Mouse (Mus musculus) forebrain, embryonic 10.5 days (tissue): ENCODE data around the gene Cnfn. TPM values are rescaled to one million over a fixed set of nuclear protein-coding genes. Genes with fewer than 3 reads are reported as not detected.

Experiments
- DNase-seq: peaks from one replicate; pipeline ENCODE4 v3.0.0-alpha.2; 2017; ENCODE audit warnings: low spot score; ENCODE audit errors: extremely low spot score
- H3K27ac ChIP-seq: fragments of 300-500 bp; sonication (generic); 2 replicates; pipeline ENCODE4 v1.5.1; 2016; ENCODE audit warnings: mild to moderate bottlenecking
- H3K27me3 ChIP-seq: fragments of 300-500 bp; sonication (generic); 2 replicates; pipeline ENCODE4 v1.6.1; 2016; ENCODE audit warnings: mild to moderate bottlenecking; ENCODE audit not compliant: poor library complexity, severe bottlenecking
- H3K36me3 ChIP-seq: fragments of 300-500 bp; sonication (generic); replicated peaks from 2 replicates; pipeline ENCODE4 v1.6.1; 2016; ENCODE audit warnings: mild to moderate bottlenecking, moderate library complexity
- H3K4me1 ChIP-seq: fragments of 300-500 bp; sonication (generic); 2 replicates; pipeline ENCODE4 v1.6.1; 2016
- H3K4me3 ChIP-seq: fragments of 300-500 bp; sonication (generic); 2 replicates; pipeline ENCODE4 v1.5.1; 2016; ENCODE audit warnings: mild to moderate bottlenecking, moderate library complexity
- H3K9me3 ChIP-seq: fragments of 300-500 bp; sonication (generic); 2 replicates; pipeline ENCODE4 v1.6.1; 2016; ENCODE audit warnings: mild to moderate bottlenecking, moderate library complexity
- WGBS: fragments of 180-500 bp; shearing (Covaris S2); methylation state at CpG from one replicate; pipeline ENCODE4 v1.1.7; 2016; 5-methylcytosine and 5-hydroxymethylcytosine counted together
- polyA plus RNA-seq: library from polyadenylated mRNA; unstranded; fragments of >200 nt; fragmentation: Nextera tagmentation; extraction: Ambion mirVana; gene quantifications from 2 replicates; pipeline ENCODE4 v1.2.1, GENCODE M21; 2016

The Cnfn gene
- polyA plus RNA-seq, 1 experiment from 2014 or later = not detected

GRCm38 (mm10) chr7:25385850-25386555 is 16.5 kb upstream of the Cnfn start:
- Histone ChIP-seq H3K4me1 (peaks cover 12% of the 10 kb centered on the region), H3K4me3 (no peak overlapping the region), H3K27me3 (peaks cover 10% of the 10 kb centered on the region), H3K9me3 (no peaks in the 10 kb centered on the region), H3K27ac (no peak overlapping the region), H3K36me3 (peaks cover 59% of the 10 kb centered on the region)
- no peak for DNase-seq
- 91% methylated on average over 12 of the region's 12 CpGs for WGBS

GRCm38 (mm10) chr7:25385259-25385658 is 15.7 kb upstream of the Cnfn start:
- Histone ChIP-seq H3K27ac (no peak overlapping the region), H3K36me3 (peaks cover 59% of the 10 kb centered on the region), H3K9me3 (no peaks in the 10 kb centered on the region), H3K4me3 (no peak overlapping the region), H3K27me3 (peaks cover 17% of the 10 kb centered on the region), H3K4me1 (peaks cover 12% of the 10 kb centered on the region)
- no peak for DNase-seq
- WGBS = 94% methylated on average over 12 of the region's 12 CpGs

- no peak overlapping the region for H3K4me3 ChIP-seq
- no peak overlapping the region for H3K27ac ChIP-seq
- 89% methylated on average over 9 of the region's 9 CpGs for WGBS
- H3K9me3 ChIP-seq = no peaks in the 10 kb centered on the region
- DNase-seq = no peak
- peaks cover 59% of the 10 kb centered on the region for H3K36me3 ChIP-seq
- peaks cover 22% of the 10 kb centered on the region for H3K27me3 ChIP-seq
- H3K4me1 ChIP-seq = peaks cover 12% of the 10 kb centered on the region
Observed at GRCm38 (mm10) chr7:25384818-25385217, 15.3 kb upstream of the Cnfn start.

GRCm38 (mm10) chr7:25384318-25384717 is 14.8 kb upstream of the Cnfn start:
- 91% methylated on average over 13 of the region's 13 CpGs for WGBS
- H3K4me1 ChIP-seq = peaks cover 16% of the 10 kb centered on the region
- no peaks in the 10 kb centered on the region for H3K9me3 ChIP-seq
- H3K4me3 ChIP-seq = no peak overlapping the region
- DNase-seq = no peak
- no peak overlapping the region for H3K27ac ChIP-seq
- H3K36me3 ChIP-seq = peaks cover 59% of the 10 kb centered on the region
- peaks cover 24% of the 10 kb centered on the region for H3K27me3 ChIP-seq

- no peak overlapping the region for H3K27ac ChIP-seq
- no peak for DNase-seq
- peaks cover 28% of the 10 kb centered on the region for H3K27me3 ChIP-seq
- H3K4me1 ChIP-seq = peaks cover 20% of the 10 kb centered on the region
- H3K4me3 ChIP-seq = no peak overlapping the region
- 84% methylated on average over 4 of the region's 4 CpGs for WGBS
- peaks cover 59% of the 10 kb centered on the region for H3K36me3 ChIP-seq
- no peaks in the 10 kb centered on the region for H3K9me3 ChIP-seq
Observed at GRCm38 (mm10) chr7:25383891-25384290, 14.4 kb upstream of the Cnfn start.

GRCm38 (mm10) chr7:25383385-25383784 is 13.9 kb upstream of the Cnfn start:
- no peak for DNase-seq
- H3K4me1 ChIP-seq = peaks cover 23% of the 10 kb centered on the region
- WGBS = 93% methylated on average over 7 of the region's 7 CpGs
- H3K27me3 ChIP-seq = peaks cover 33% of the 10 kb centered on the region
- peaks cover 57% of the 10 kb centered on the region for H3K36me3 ChIP-seq
- no peak overlapping the region for H3K27ac ChIP-seq
- no peak overlapping the region for H3K4me3 ChIP-seq
- no peaks in the 10 kb centered on the region for H3K9me3 ChIP-seq

- peaks cover 24% of the 10 kb centered on the region for H3K4me1 ChIP-seq
- H3K4me3 ChIP-seq = no peak overlapping the region
- no peaks in the 10 kb centered on the region for H3K9me3 ChIP-seq
- no peak for DNase-seq
- H3K36me3 ChIP-seq = peaks cover 49% of the 10 kb centered on the region
- no peak overlapping the region for H3K27ac ChIP-seq
- peaks cover 42% of the 10 kb centered on the region for H3K27me3 ChIP-seq
Observed at GRCm38 (mm10) chr7:25382541-25382940, 13.0 kb upstream of the Cnfn start.

- Histone ChIP-seq H3K27ac (no peak overlapping the region), H3K4me3 (no peak overlapping the region), H3K27me3 (peaks cover 52% of the 10 kb centered on the region), H3K9me3 (no peaks in the 10 kb centered on the region), H3K36me3 (peaks cover 40% of the 10 kb centered on the region), H3K4me1 (peaks cover 37% of the 10 kb centered on the region)
- DNase-seq = no peak
- WGBS = 32% methylated on average over 3 of the region's 3 CpGs
Observed at GRCm38 (mm10) chr7:25381284-25381680, 11.8 kb upstream of the Cnfn start.

- WGBS = 55% methylated on average over 18 of the region's 18 CpGs
- Histone ChIP-seq H3K9me3 (no peaks in the 10 kb centered on the region), H3K36me3 (peaks cover 34% of the 10 kb centered on the region), H3K27ac (peak overlapping the region; percentile 80; the same call in 1 of the 2 replicates), H3K4me1 (peaks cover 39% of the 10 kb centered on the region), H3K27me3 (peaks cover 58% of the 10 kb centered on the region), H3K4me3 (peak overlapping the region; percentile 60)
- DNase-seq = no peak
Observed at GRCm38 (mm10) chr7:25380392-25381283, 11.1 kb upstream of the Cnfn start.

GRCm38 (mm10) chr7:25379551-25380351 is 10.2 kb upstream of the Cnfn start:
- 1% methylated on average over 42 of the region's 42 CpGs for WGBS
- H3K27ac ChIP-seq = peak overlapping the region; percentile 80
- no peaks in the 10 kb centered on the region for H3K9me3 ChIP-seq
- DNase-seq = peak; percentile 55
- H3K4me3 ChIP-seq = peak overlapping the region; percentile 60
- peaks cover 25% of the 10 kb centered on the region for H3K36me3 ChIP-seq
- peaks cover 63% of the 10 kb centered on the region for H3K27me3 ChIP-seq
- H3K4me1 ChIP-seq = peaks cover 39% of the 10 kb centered on the region

GRCm38 (mm10) chr7:25378181-25379100 is 8.9 kb upstream of the Cnfn start:
- peaks cover 69% of the 10 kb centered on the region for H3K27me3 ChIP-seq
- no peaks in the 10 kb centered on the region for H3K9me3 ChIP-seq

More at GRCm38 (mm10) chr7:25378181-25379100, 8.9 kb upstream of the Cnfn start:
- DNase-seq = no peak
- peaks cover 12% of the 10 kb centered on the region for H3K36me3 ChIP-seq
- H3K4me3 ChIP-seq = no peak overlapping the region
- H3K27ac ChIP-seq = no peak overlapping the region
- WGBS = 84% methylated on average over 13 of the region's 13 CpGs
- H3K4me1 ChIP-seq = peaks cover 39% of the 10 kb centered on the region
